Mouse (Mus musculus): ENCODE results near the gene Fzd2. TPM values are rescaled to one million over a fixed set of nuclear protein-coding genes. Genes with fewer than 3 reads are reported as not detected.
A peak's percentile ranks its signal among the peaks of the same experiment; 100 is the strongest.

Gene Fzd2
- polyA plus RNA-seq, 1 experiment from 2014 or later = 27.3 TPM

- Histone ChIP-seq H3K36me3 (ENCODE audit: control insufficient read depth, insufficient read depth, low read length) (no peaks in the 10 kb centered on the region), H3K4me3 (ENCODE audit: low read depth, low read length) (no peak overlapping the region), H3K9me3 (ENCODE audit: control insufficient read depth, low read length) (peaks cover 4% of the 10 kb centered on the region; the same call in 1 of the 2 replicates), H3K27me3 (ENCODE audit: control insufficient read depth, insufficient read depth, low read length) (no peaks in the 10 kb centered on the region), H3K4me2 (0 out of 2 replicates have a peak overlapping the region, but pooled peaks have one; percentile 20), H3K4me1 (ENCODE audit: control insufficient read depth, insufficient read depth, low read length) (peaks cover 22% of the 10 kb centered on the region), H3K27ac (ENCODE audit: low read depth, low read length) (peak overlapping the region; percentile 52), H3K9ac (ENCODE audit: low read length) (peak overlapping the region; percentile 47)
- DNase-seq (ENCODE audit: low spot score, missing footprints) (peak; percentile 91), ATAC-seq (ENCODE audit: low FRiP score) (peak; percentile 83)
- 8% methylated on average over 16 of the region's 17 CpGs for WGBS
These were observed 19.9 kb downstream of the Fzd2 start for GRCm38 (mm10) chr11:102623876-102624789.

GRCm38 (mm10) chr11:102624888-102625407 is 20.8 kb downstream of the Fzd2 start:
- Histone ChIP-seq H3K9me3 (ENCODE audit: control insufficient read depth, low read length) (no peaks in the 10 kb centered on the region), H3K4me1 (ENCODE audit: control insufficient read depth, insufficient read depth, low read length) (peaks cover 22% of the 10 kb centered on the region), H3K4me3 (ENCODE audit: low read depth, low read length) (no peak overlapping the region), H3K4me2 (peak overlapping the region; percentile 12; the same call in 1 of the 2 replicates), H3K27me3 (ENCODE audit: control insufficient read depth, insufficient read depth, low read length) (no peaks in the 10 kb centered on the region), H3K9ac (ENCODE audit: low read length) (peak overlapping the region; percentile 47; the same call in 1 of the 2 replicates), H3K27ac (ENCODE audit: low read depth, low read length) (peak overlapping the region; percentile 52), H3K36me3 (ENCODE audit: control insufficient read depth, insufficient read depth, low read length) (no peaks in the 10 kb centered on the region)
- DNase-seq (ENCODE audit: low spot score, missing footprints) (peak; percentile 92), ATAC-seq (ENCODE audit: low FRiP score) (peak; percentile 67)
- 28% methylated on average over 14 of the region's 14 CpGs for WGBS

GRCm38 (mm10) chr11:102627171-102627931 is 23.2 kb downstream of the Fzd2 start:
- no peaks in the 10 kb centered on the region for H3K36me3 ChIP-seq (ENCODE audit: control insufficient read depth, insufficient read depth, low read length)
- no peak for DNase-seq (ENCODE audit: low spot score, missing footprints)
- H3K4me1 ChIP-seq (ENCODE audit: control insufficient read depth, insufficient read depth, low read length) = peaks cover 35% of the 10 kb centered on the region
- H3K27me3 ChIP-seq (ENCODE audit: control insufficient read depth, insufficient read depth, low read length) = no peaks in the 10 kb centered on the region
- WGBS = 82% methylated on average over 9 of the region's 9 CpGs
- H3K9me3 ChIP-seq (ENCODE audit: control insufficient read depth, low read length) = no peaks in the 10 kb centered on the region
- H3K9ac ChIP-seq (ENCODE audit: low read length) = no peak overlapping the region
- ATAC-seq (ENCODE audit: low FRiP score) = no peak
- H3K4me3 ChIP-seq (ENCODE audit: low read depth, low read length) = no peak overlapping the region
- no peak overlapping the region for H3K27ac ChIP-seq (ENCODE audit: low read depth, low read length)
- no peak overlapping the region for H3K4me2 ChIP-seq

GRCm38 (mm10) chr11:102628529-102628928 is 24.3 kb downstream of the Fzd2 start:
- Histone ChIP-seq H3K9me3 (ENCODE audit: control insufficient read depth, low read length) (no peaks in the 10 kb centered on the region), H3K27me3 (ENCODE audit: control insufficient read depth, insufficient read depth, low read length) (no peaks in the 10 kb centered on the region), H3K36me3 (ENCODE audit: control insufficient read depth, insufficient read depth, low read length) (no peaks in the 10 kb centered on the region), H3K4me3 (ENCODE audit: low read depth, low read length) (no peak overlapping the region), H3K27ac (ENCODE audit: low read depth, low read length) (no peak overlapping the region), H3K4me2 (no peak overlapping the region), H3K9ac (ENCODE audit: low read length) (no peak overlapping the region), H3K4me1 (ENCODE audit: control insufficient read depth, insufficient read depth, low read length) (peaks cover 39% of the 10 kb centered on the region)
- DNase-seq (ENCODE audit: low spot score, missing footprints) (no peak), ATAC-seq (ENCODE audit: low FRiP score) (no peak)
- 39% methylated on average over 9 of the region's 9 CpGs for WGBS

GRCm38 (mm10) chr11:102629375-102629774 is 25.2 kb downstream of the Fzd2 start:
- Histone ChIP-seq H3K9me3 (ENCODE audit: control insufficient read depth, low read length) (no peaks in the 10 kb centered on the region), H3K4me2 (no peak overlapping the region), H3K9ac (ENCODE audit: low read length) (no peak overlapping the region), H3K27me3 (ENCODE audit: control insufficient read depth, insufficient read depth, low read length) (no peaks in the 10 kb centered on the region), H3K4me1 (ENCODE audit: control insufficient read depth, insufficient read depth, low read length) (peaks cover 31% of the 10 kb centered on the region), H3K36me3 (ENCODE audit: control insufficient read depth, insufficient read depth, low read length) (no peaks in the 10 kb centered on the region), H3K27ac (ENCODE audit: low read depth, low read length) (no peak overlapping the region), H3K4me3 (ENCODE audit: low read depth, low read length) (no peak overlapping the region)
- 65% methylated on average over 8 of the region's 8 CpGs for WGBS
- ATAC-seq (ENCODE audit: low FRiP score) (no peak), DNase-seq (ENCODE audit: low spot score, missing footprints) (no peak)

- peak; percentile 86 for DNase-seq (ENCODE audit: low spot score, missing footprints)
These were observed 26.5 kb downstream of the Fzd2 start for GRCm38 (mm10) chr11:102630731-102631130.

GRCm38 (mm10) chr11:102631203-102631602 is 27.0 kb downstream of the Fzd2 start:
- H3K4me1 ChIP-seq (ENCODE audit: control insufficient read depth, insufficient read depth, low read length) = peaks cover 24% of the 10 kb centered on the region
- no peak for DNase-seq (ENCODE audit: low spot score, missing footprints)
- no peaks in the 10 kb centered on the region for H3K36me3 ChIP-seq (ENCODE audit: control insufficient read depth, insufficient read depth, low read length)

More at GRCm38 (mm10) chr11:102630731-102631130, 26.5 kb downstream of the Fzd2 start:
- no peaks in the 10 kb centered on the region for H3K27me3 ChIP-seq (ENCODE audit: control insufficient read depth, insufficient read depth, low read length)
- H3K36me3 ChIP-seq (ENCODE audit: control insufficient read depth, insufficient read depth, low read length) = no peaks in the 10 kb centered on the region
- peaks cover 24% of the 10 kb centered on the region for H3K4me1 ChIP-seq (ENCODE audit: control insufficient read depth, insufficient read depth, low read length)
- no peak overlapping the region; the same call in 1 of the 2 replicates for H3K9ac ChIP-seq (ENCODE audit: low read length)
- H3K27ac ChIP-seq (ENCODE audit: low read depth, low read length) = no peak overlapping the region
- no peak overlapping the region for H3K4me3 ChIP-seq (ENCODE audit: low read depth, low read length)
- H3K9me3 ChIP-seq (ENCODE audit: control insufficient read depth, low read length) = no peaks in the 10 kb centered on the region
- WGBS = 11% methylated on average over 7 of the region's 7 CpGs
- no peak for ATAC-seq (ENCODE audit: low FRiP score)
- no peak overlapping the region for H3K4me2 ChIP-seq

GRCm38 (mm10) chr11:102632725-102633124 is 28.5 kb downstream of the Fzd2 start:
- Histone ChIP-seq H3K4me2 (peak overlapping the region; percentile 16; the same call in 1 of the 2 replicates), H3K27ac (ENCODE audit: low read depth, low read length) (no peak overlapping the region)
- 1% methylated on average over 11 of the region's 13 CpGs for WGBS

More at GRCm38 (mm10) chr11:102631203-102631602, 27.0 kb downstream of the Fzd2 start:
- no peak for ATAC-seq (ENCODE audit: low FRiP score)
- Histone ChIP-seq H3K9ac (ENCODE audit: low read length) (no peak overlapping the region), H3K4me3 (ENCODE audit: low read depth, low read length) (no peak overlapping the region), H3K27ac (ENCODE audit: low read depth, low read length) (no peak overlapping the region), H3K4me2 (no peak overlapping the region), H3K27me3 (ENCODE audit: control insufficient read depth, insufficient read depth, low read length) (no peaks in the 10 kb centered on the region), H3K9me3 (ENCODE audit: control insufficient read depth, low read length) (no peaks in the 10 kb centered on the region)
- WGBS = 41% methylated on average over 5 of the region's 5 CpGs

More at GRCm38 (mm10) chr11:102632725-102633124, 28.5 kb downstream of the Fzd2 start:
- Histone ChIP-seq H3K9ac (ENCODE audit: low read length) (0 out of 2 replicates have a peak overlapping the region, but pooled peaks have one; percentile 2), H3K36me3 (ENCODE audit: control insufficient read depth, insufficient read depth, low read length) (no peaks in the 10 kb centered on the region), H3K4me3 (ENCODE audit: low read depth, low read length) (no peak overlapping the region), H3K27me3 (ENCODE audit: control insufficient read depth, insufficient read depth, low read length) (no peaks in the 10 kb centered on the region), H3K9me3 (ENCODE audit: control insufficient read depth, low read length) (no peaks in the 10 kb centered on the region), H3K4me1 (ENCODE audit: control insufficient read depth, insufficient read depth, low read length) (peaks cover 20% of the 10 kb centered on the region)
- DNase-seq (ENCODE audit: low spot score, missing footprints) (no peak), ATAC-seq (ENCODE audit: low FRiP score) (no peak)

Data from midbrain, embryonic 11.5 days (tissue).